Mouse (Mus musculus): Measurements from ENCODE around the gene Cnot10.

Cnot10 gene

GRCm38 (mm10) chr9:114639839-114640646 is at the start of gene Cnot10:
Cnot10 (minus strand) TSS chr9:114640184.
- DNase-seq: peak; percentile 96

GRCm38 (mm10) chr9:114688953-114689407 is 49.0 kb upstream of the Cnot10 start:
- no peak for DNase-seq

- peak; percentile 99 for DNase-seq
Measured at GRCm38 (mm10) chr9:114688252-114688952, 48.4 kb upstream of the Cnot10 start, which contains the start of gene Dync1li1. Dync1li1 (plus strand) TSS chr9:114688790.

GRCm38 (mm10) chr9:114687639-114688038 is 47.7 kb upstream of the Cnot10 start:
- no peak for DNase-seq

- no peak for DNase-seq
Measured at GRCm38 (mm10) chr9:114686245-114686644, 46.3 kb upstream of the Cnot10 start.

- DNase-seq: no peak
Measured at GRCm38 (mm10) chr9:114682193-114682592, 42.2 kb upstream of the Cnot10 start.

GRCm38 (mm10) chr9:114680531-114680930 is 40.5 kb upstream of the Cnot10 start:
- no peak for DNase-seq

- peak; percentile 72 for DNase-seq
Measured at GRCm38 (mm10) chr9:114679944-114680343, 40.0 kb upstream of the Cnot10 start.

- no peak for DNase-seq
Measured at GRCm38 (mm10) chr9:114678576-114678975, 38.6 kb upstream of the Cnot10 start.

GRCm38 (mm10) chr9:114673626-114674025 is 33.6 kb upstream of the Cnot10 start:
- no peak for DNase-seq

GRCm38 (mm10) chr9:114672703-114673561 is 32.9 kb upstream of the Cnot10 start:
- peak; percentile 56 for DNase-seq

GRCm38 (mm10) chr9:114671946-114672345 is 32.0 kb upstream of the Cnot10 start:
- DNase-seq: no peak

GRCm38 (mm10) chr9:114669011-114669410 is 29.0 kb upstream of the Cnot10 start:
- no peak for DNase-seq

GRCm38 (mm10) chr9:114668047-114668446 is 28.1 kb upstream of the Cnot10 start:
- no peak for DNase-seq

GRCm38 (mm10) chr9:114666858-114667257 is 26.9 kb upstream of the Cnot10 start:
- no peak for DNase-seq

- no peak for DNase-seq
Measured at GRCm38 (mm10) chr9:114663782-114664181, 23.8 kb upstream of the Cnot10 start.

GRCm38 (mm10) chr9:114661991-114662390 is 22.0 kb upstream of the Cnot10 start:
- no peak for DNase-seq

- DNase-seq: no peak
Measured at GRCm38 (mm10) chr9:114660983-114661382, 21.0 kb upstream of the Cnot10 start.

GRCm38 (mm10) chr9:114660506-114660905 is 20.5 kb upstream of the Cnot10 start:
- DNase-seq: no peak

GRCm38 (mm10) chr9:114656701-114657100 is 16.7 kb upstream of the Cnot10 start:
- no peak for DNase-seq

- DNase-seq: no peak
Measured at GRCm38 (mm10) chr9:114655356-114655755, 15.4 kb upstream of the Cnot10 start.

- no peak for DNase-seq
Measured at GRCm38 (mm10) chr9:114650938-114651634, 11.1 kb upstream of the Cnot10 start.

Measured in cerebellum, adult 11 months (tissue).